8 mouse cellular contexts compared by ENCODE assay signal in the genomic region with DNA sequence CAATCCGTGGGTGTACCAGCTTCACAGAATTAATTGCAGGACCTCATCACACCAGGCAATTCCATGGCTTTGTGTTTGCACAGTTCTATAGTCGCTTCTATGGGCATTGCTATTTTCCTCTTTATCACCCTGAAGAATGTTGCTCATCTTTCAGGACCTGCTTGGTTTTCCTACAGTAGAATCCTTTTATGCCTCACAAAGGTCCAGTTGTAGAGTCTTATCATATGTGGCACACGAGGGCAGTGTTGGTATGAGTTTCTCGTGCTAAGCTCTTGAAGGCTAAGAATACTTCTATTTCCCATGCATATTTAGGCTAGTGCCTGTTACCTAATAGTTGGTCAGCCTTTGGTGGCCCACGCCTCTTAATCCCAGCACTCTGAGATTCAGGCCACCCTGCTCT. TPM values are rescaled to one million over a fixed set of nuclear protein-coding genes. Genes with fewer than 3 reads are reported as not detected.
DNase-seq lines count a peak whose midpoint lies in the region; ATAC-seq and TF ChIP-seq lines count a peak whose summit lies in the region.

No protein-coding gene starts in this region.

- DNase-seq in lung, adult 2 months, result no peak
- DNase-seq in lung, postnatal 4 days, result no peak
- DNase-seq in embryonic facial prominence, embryonic 11.5 days (ENCODE audit: low spot score), result no peak
- no peak for DNase-seq in natural killer cell, adult 2 months (ENCODE audit: low spot score in 2 of 2)
- no peak for DNase-seq in urinary bladder, postnatal 25 days (ENCODE audit: low spot score)
- no peak for DNase-seq in right cerebral cortex, adult 18-20 months

- H3K27ac ChIP-seq in embryonic facial prominence, embryonic 11.5 days (replicated peaks; ENCODE audit: low read depth, low read length), result no peak overlapping the region
- no peak overlapping the region for H3K27ac ChIP-seq in intestine, postnatal 0 days (ENCODE audit: low read depth, low read length)
- H3K27ac ChIP-seq in neural tube, embryonic 13.5 days (replicated peaks), result peak overlapping the region; percentile 92; the same call in 1 of the 2 replicates

- peak overlapping the region; percentile 68 for H3K4me3 ChIP-seq in lung, adult 2 months (replicated peaks; ENCODE audit: extremely low read depth, low read depth, low read length)
- H3K4me3 ChIP-seq in embryonic facial prominence, embryonic 11.5 days (ENCODE audit: low read depth, low read length), result peak overlapping the region; percentile 74
- H3K4me3 ChIP-seq in intestine, postnatal 0 days (ENCODE audit: low read depth, low read length), result peak overlapping the region; percentile 83
- peak overlapping the region; percentile 84 for H3K4me3 ChIP-seq in neural tube, embryonic 13.5 days

- no peak for TF ChIP-seq CTCF in lung, adult 2 months (IDR thresholded peaks at IDR 0.05; ENCODE audit: insufficient read depth, low read length)
- TF ChIP-seq CTCF in intestine, postnatal 0 days (IDR thresholded peaks at IDR 0.05; ENCODE audit: low read depth), result peak; percentile 48

- no peaks in the 10 kb centered on the region for H3K27me3 ChIP-seq in embryonic facial prominence, embryonic 11.5 days (ENCODE audit: control insufficient read depth, insufficient read depth, low read length)
- H3K27me3 ChIP-seq in intestine, postnatal 0 days (replicated peaks; ENCODE audit: control insufficient read depth, insufficient read depth, low read length), result no peaks in the 10 kb centered on the region
- no peaks in the 10 kb centered on the region for H3K27me3 ChIP-seq in neural tube, embryonic 13.5 days

- peaks cover 9% of the 10 kb centered on the region for H3K4me1 ChIP-seq in lung, adult 2 months (ENCODE audit: control insufficient read depth, insufficient read depth, low read length)
- H3K4me1 ChIP-seq in embryonic facial prominence, embryonic 11.5 days (ENCODE audit: control insufficient read depth, insufficient read depth, low read length), result no peaks in the 10 kb centered on the region
- H3K4me1 ChIP-seq in intestine, postnatal 0 days (replicated peaks; ENCODE audit: control insufficient read depth, insufficient read depth, low read length), result 0 out of 2 replicates have a peak, but pooled peaks cover 3% of the 10 kb centered on the region
- peaks cover 54% of the 10 kb centered on the region for H3K4me1 ChIP-seq in neural tube, embryonic 13.5 days (replicated peaks)

- H3K9me3 ChIP-seq in embryonic facial prominence, embryonic 11.5 days (replicated peaks; ENCODE audit: control insufficient read depth, low read length), result no peaks in the 10 kb centered on the region
- no peaks in the 10 kb centered on the region for H3K9me3 ChIP-seq in intestine, postnatal 0 days (ENCODE audit: control insufficient read depth)
- H3K9me3 ChIP-seq in neural tube, embryonic 13.5 days, result no peaks in the 10 kb centered on the region

- no peak for ATAC-seq in embryonic facial prominence, embryonic 11.5 days (replicated peaks; ENCODE audit: insufficient number of reproducible peaks, low FRiP score, low TSS enrichment, low read depth)
- ATAC-seq in intestine, postnatal 0 days, result no peak
- ATAC-seq in neural tube, embryonic 13.5 days (ENCODE audit: low read depth), result no peak

- peak overlapping the region; percentile 75 for H3K9ac ChIP-seq in embryonic facial prominence, embryonic 11.5 days (replicated peaks; ENCODE audit: low read length)
- peak overlapping the region; percentile 93 for H3K9ac ChIP-seq in intestine, postnatal 0 days (ENCODE audit: low read depth, low read length)
- peak overlapping the region; percentile 89 for H3K9ac ChIP-seq in neural tube, embryonic 13.5 days

- no peak for TF ChIP-seq POLR2A in lung, adult 2 months (IDR thresholded peaks at IDR 0.05; ENCODE audit: borderline replicate concordance, extremely low read depth, low read depth, low read length)

- 22% methylated on average over 5 of the region's 5 CpGs for WGBS in lung, adult 2 months
- WGBS in embryonic facial prominence, embryonic 11.5 days, result 58% methylated on average over 5 of the region's 5 CpGs
- 29% methylated on average over 5 of the region's 5 CpGs for WGBS in intestine, postnatal 0 days
- WGBS in neural tube, embryonic 13.5 days, result 51% methylated on average over 5 of the region's 5 CpGs

- H3K4me2 ChIP-seq in embryonic facial prominence, embryonic 11.5 days (ENCODE audit: low read depth, low read length), result peak overlapping the region; percentile 88
- peak overlapping the region; percentile 91 for H3K4me2 ChIP-seq in intestine, postnatal 0 days (replicated peaks; ENCODE audit: low read depth)
- peak overlapping the region; percentile 69 for H3K4me2 ChIP-seq in neural tube, embryonic 13.5 days

- H3K36me3 ChIP-seq in embryonic facial prominence, embryonic 11.5 days (replicated peaks; ENCODE audit: control insufficient read depth, insufficient read depth, low read depth, low read length), result no peaks in the 10 kb centered on the region
- H3K36me3 ChIP-seq in intestine, postnatal 0 days (ENCODE audit: control insufficient read depth, insufficient read depth), result peaks cover 10% of the 10 kb centered on the region
- 0 out of 2 replicates have a peak, but pooled peaks cover 3% of the 10 kb centered on the region for H3K36me3 ChIP-seq in neural tube, embryonic 13.5 days

RNA-seq across cellular contexts. Expression of a gene that starts 0.6 kb away (rescaled TPM):
- 31.7 and 33.2 TPM in 2 replicates for polyA plus RNA-seq in lung, adult 2 months (2012; rRNA removed)
- 10.0 and 10.3 TPM in 2 replicates for polyA plus RNA-seq in embryonic facial prominence, embryonic 11.5 days (2014; fragmentation: Nextera tagmentation; extraction: Ambion mirVana)
- polyA plus RNA-seq in intestine, postnatal 0 days (2015; fragmentation: Nextera tagmentation; extraction: Ambion mirVana), result 5.3 and 6.1 TPM in 2 replicates
- polyA plus RNA-seq in neural tube, embryonic 13.5 days (2015; fragmentation: Nextera tagmentation; extraction: Ambion mirVana), result 10.2 and 11.7 TPM in 2 replicates

RNA-seq across cellular contexts. Expression of a gene that starts 1.0 kb away (rescaled TPM):
- 45.3 and 67.2 TPM in 2 replicates for polyA plus RNA-seq in lung, adult 2 months (2012; rRNA removed)
- polyA plus RNA-seq in embryonic facial prominence, embryonic 11.5 days (2014; fragmentation: Nextera tagmentation; extraction: Ambion mirVana), result 81.9 and 84.8 TPM in 2 replicates
- polyA plus RNA-seq in intestine, postnatal 0 days (2015; fragmentation: Nextera tagmentation; extraction: Ambion mirVana), result 35.2 and 39.6 TPM in 2 replicates
- polyA plus RNA-seq in neural tube, embryonic 13.5 days (2015; fragmentation: Nextera tagmentation; extraction: Ambion mirVana), result 98.2 and 103 TPM in 2 replicates

RNA-seq across cellular contexts. Expression of a gene that starts 18.8 kb away (rescaled TPM):
- not detected in 2 replicates for polyA plus RNA-seq in lung, adult 2 months (2012; rRNA removed)
- polyA plus RNA-seq in embryonic facial prominence, embryonic 11.5 days (2014; fragmentation: Nextera tagmentation; extraction: Ambion mirVana), result not detected in 2 replicates
- polyA plus RNA-seq in intestine, postnatal 0 days (2015; fragmentation: Nextera tagmentation; extraction: Ambion mirVana), result not detected in 2 replicates
- polyA plus RNA-seq in neural tube, embryonic 13.5 days (2015; fragmentation: Nextera tagmentation; extraction: Ambion mirVana), result 0.29 TPM in 1 of 2 replicates, not detected in the other

RNA-seq across cellular contexts. Expression of a gene that starts 20.1 kb away (rescaled TPM):
- not detected in 2 replicates for polyA plus RNA-seq in lung, adult 2 months (2012; rRNA removed)
- polyA plus RNA-seq in embryonic facial prominence, embryonic 11.5 days (2014; fragmentation: Nextera tagmentation; extraction: Ambion mirVana), result not detected in 2 replicates
- not detected in 2 replicates for polyA plus RNA-seq in intestine, postnatal 0 days (2015; fragmentation: Nextera tagmentation; extraction: Ambion mirVana)
- not detected in 2 replicates for polyA plus RNA-seq in neural tube, embryonic 13.5 days (2015; fragmentation: Nextera tagmentation; extraction: Ambion mirVana)

RNA-seq across cellular contexts. Expression of a gene that starts 20.1 kb away (rescaled TPM):
- not detected in 2 replicates for polyA plus RNA-seq in lung, adult 2 months (2012; rRNA removed)
- not detected in 2 replicates for polyA plus RNA-seq in embryonic facial prominence, embryonic 11.5 days (2014; fragmentation: Nextera tagmentation; extraction: Ambion mirVana)
- not detected in 2 replicates for polyA plus RNA-seq in intestine, postnatal 0 days (2015; fragmentation: Nextera tagmentation; extraction: Ambion mirVana)
- 0.15 TPM in 1 of 2 replicates, not detected in the other for polyA plus RNA-seq in neural tube, embryonic 13.5 days (2015; fragmentation: Nextera tagmentation; extraction: Ambion mirVana)
